Mouse (Mus musculus) myocyte (in vitro differentiated cells): ENCODE results near the gene Nisch. TPM values are rescaled to one million over a fixed set of nuclear protein-coding genes. Genes with fewer than 3 reads are reported as not detected.

ENCODE experiments used
- H3K27me3 ChIP-seq: one replicate; pipeline ENCODE4 v1.6.1; 2011; ENCODE audit not compliant: control insufficient read depth, insufficient read depth, insufficient read length
- H3K36me3 ChIP-seq: one replicate; pipeline ENCODE4 v1.6.1; 2011; ENCODE audit not compliant: control insufficient read depth, insufficient read depth
- H3K4me2 ChIP-seq: one replicate; pipeline ENCODE4 v1.6.1; 2011; ENCODE audit warnings: low read depth, control low read depth
- H3K4me3 ChIP-seq: one replicate; pipeline ENCODE4 v1.5.1; 2011; ENCODE audit warnings: mild to moderate bottlenecking, control low read depth, moderate library complexity
- H3K79me2 ChIP-seq: one replicate; pipeline ENCODE4 v1.6.1; 2011; ENCODE audit not compliant: control insufficient read depth, insufficient read depth
- H3ac ChIP-seq: one replicate; pipeline ENCODE4 v1.6.1; 2011; ENCODE audit not compliant: control insufficient read depth, insufficient read length
- CEBPB ChIP-seq: IDR thresholded peaks from 2 replicates; pipeline ENCODE4 v1.6.1; 2011; ENCODE audit warnings: mild to moderate bottlenecking, moderate library complexity; ENCODE audit not compliant: poor library complexity, insufficient read depth, severe bottlenecking
- E2F4 ChIP-seq: IDR thresholded peaks from one replicate; pipeline ENCODE4 v1.6.1; 2011; ENCODE audit warnings: mild to moderate bottlenecking, control low read depth, moderate library complexity; ENCODE audit not compliant: insufficient read depth
- MAX ChIP-seq: IDR thresholded peaks from one replicate; pipeline ENCODE4 v1.6.1; 2011; ENCODE audit warnings: low read depth, mild to moderate bottlenecking, control low read depth
- MYOD1 ChIP-seq, 3 experiments: IDR thresholded peaks; one replicate each; pipeline ENCODE4 v1.6.1; 2011; ENCODE audit warnings: control low read depth in 2 of 3, low read depth in 2 of 3, mild to moderate bottlenecking in 2 of 3, moderate library complexity in 1 of 3; ENCODE audit not compliant: insufficient read length in 2 of 3, control insufficient read depth in 1 of 3
- MYOG ChIP-seq, 3 experiments: IDR thresholded peaks; one replicate each; pipeline ENCODE4 v1.6.1; 2011; ENCODE audit warnings: control low read depth in 2 of 3, low read depth in 2 of 3, mild to moderate bottlenecking in 2 of 3; ENCODE audit not compliant: insufficient read length in 2 of 3, control insufficient read depth in 1 of 3, insufficient read depth in 1 of 3
- POLR2A ChIP-seq: IDR thresholded peaks from one replicate; pipeline ENCODE4 v1.6.1; 2011; ENCODE audit warnings: low read depth, mild to moderate bottlenecking, control low read depth, moderate library complexity; ENCODE audit not compliant: insufficient read length
- POLR2AphosphoS2 ChIP-seq: IDR thresholded peaks from one replicate; pipeline ENCODE4 v1.6.1; 2011; ENCODE audit warnings: low read depth, control low read depth; ENCODE audit not compliant: insufficient read length
- REST ChIP-seq: IDR thresholded peaks from one replicate; pipeline ENCODE4 v1.6.1; 2011; ENCODE audit warnings: mild to moderate bottlenecking, control low read depth, moderate library complexity; ENCODE audit not compliant: insufficient read depth, insufficient read length
- SRF ChIP-seq: IDR thresholded peaks from one replicate; pipeline ENCODE4 v1.6.1; 2011; ENCODE audit warnings: low read depth; ENCODE audit not compliant: control insufficient read depth, insufficient read length
- TCF12 ChIP-seq: IDR thresholded peaks from one replicate; pipeline ENCODE4 v1.6.1; 2011; ENCODE audit warnings: mild to moderate bottlenecking, control low read depth; ENCODE audit not compliant: poor library complexity, insufficient read depth, severe bottlenecking
- TCF3 ChIP-seq: IDR thresholded peaks from one replicate; pipeline ENCODE4 v1.6.1; 2011; ENCODE audit warnings: low read depth, control low read depth; ENCODE audit not compliant: insufficient read length
- USF1 ChIP-seq: IDR thresholded peaks from one replicate; pipeline ENCODE4 v1.6.1; 2011; ENCODE audit warnings: low read depth, mild to moderate bottlenecking, control low read depth, moderate library complexity
- polyA plus RNA-seq: library from polyadenylated mRNA; unstranded; fragments of >200 nt; fragmentation: generic; extraction: Trizol; gene quantifications from one replicate; pipeline ENCODE4 v1.2.1, GENCODE M21; 2012; ENCODE audit warnings: missing spikeins

Gene Nisch
- polyA plus RNA-seq, 1 experiment = 266 TPM

DNA sequence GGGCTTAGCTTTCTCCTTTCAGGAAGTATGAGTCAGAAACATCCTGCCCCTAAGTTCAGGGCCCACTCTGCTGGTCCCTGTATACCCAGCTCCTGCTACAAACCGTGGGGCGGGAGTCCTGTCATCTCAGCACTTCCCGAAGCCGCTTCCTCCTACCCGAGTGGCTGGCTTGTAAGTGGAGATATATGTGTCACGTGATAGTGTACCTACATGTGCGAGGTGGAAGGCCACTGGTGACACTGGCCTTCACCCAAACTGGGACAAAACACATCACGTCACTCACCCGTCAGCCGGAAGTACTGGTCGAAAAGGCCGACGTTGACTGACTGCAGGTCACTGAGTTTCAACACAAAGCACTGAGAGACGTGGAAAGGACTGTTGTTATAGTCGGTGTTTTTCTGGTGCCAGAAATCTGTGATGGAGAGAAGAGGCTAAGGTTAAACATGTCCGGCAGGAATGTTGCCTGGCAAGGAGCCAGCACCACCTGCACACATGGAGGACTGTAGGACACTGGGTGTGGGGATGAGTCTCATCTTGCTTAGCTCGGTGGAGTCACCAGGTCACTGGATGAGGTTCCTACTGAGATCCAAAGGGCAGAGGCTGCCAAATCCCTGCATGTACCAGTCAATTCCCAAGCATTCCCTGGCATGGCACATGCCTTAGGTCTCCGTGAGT lies 43.8 kb downstream of the Nisch start:
- Histone ChIP-seq H3K4me3 (no peak overlapping the region), H3K36me3 (peaks cover 48% of the 10 kb centered on the region), H3K4me2 (no peak overlapping the region), H3K27me3 (no peaks in the 10 kb centered on the region), H3K79me2 (no peaks in the 10 kb centered on the region), H3ac (no peak overlapping the region)
- TF ChIP-seq CEBPB (no peak), SRF (no peak), POLR2A (peak; percentile 23)

DNA sequence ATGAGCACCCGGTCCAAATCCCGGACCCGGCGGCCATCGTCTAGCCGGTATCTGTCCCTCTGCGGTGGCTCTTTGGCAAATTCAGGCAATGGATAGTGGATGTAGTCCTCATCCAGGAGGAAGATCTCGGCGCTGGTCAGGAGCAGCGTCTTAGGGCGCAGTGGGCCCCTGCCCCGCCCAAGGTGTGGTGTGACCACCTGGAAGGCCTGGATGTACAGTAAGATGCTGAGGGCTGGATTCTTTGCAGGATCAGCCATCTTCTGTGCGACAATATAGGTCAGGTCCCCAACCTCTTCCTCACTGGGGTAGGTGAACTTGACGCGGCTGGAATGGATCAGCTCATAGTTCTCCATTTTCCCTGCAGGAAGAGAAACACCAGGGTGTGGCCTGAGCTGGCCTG lies 44.9 kb downstream of the Nisch start:
- TF ChIP-seq MAX = no peak
- TF ChIP-seq E2F4 = no peak
- no peak for TF ChIP-seq TCF12
- TF ChIP-seq USF1 = no peak
- TF ChIP-seq MYOG (IDR thresholded peaks at IDR 0.05; ENCODE audit: control insufficient read depth in 1 of 3, insufficient read depth in 1 of 3, insufficient read length in 2 of 3, low read depth in 2 of 3) = no peak
- Histone ChIP-seq H3K79me2 (no peaks in the 10 kb centered on the region), H3ac (no peak overlapping the region), H3K27me3 (no peaks in the 10 kb centered on the region), H3K36me3 (peaks cover 48% of the 10 kb centered on the region), H3K4me2 (no peak overlapping the region), H3K4me3 (no peak overlapping the region)

DNA sequence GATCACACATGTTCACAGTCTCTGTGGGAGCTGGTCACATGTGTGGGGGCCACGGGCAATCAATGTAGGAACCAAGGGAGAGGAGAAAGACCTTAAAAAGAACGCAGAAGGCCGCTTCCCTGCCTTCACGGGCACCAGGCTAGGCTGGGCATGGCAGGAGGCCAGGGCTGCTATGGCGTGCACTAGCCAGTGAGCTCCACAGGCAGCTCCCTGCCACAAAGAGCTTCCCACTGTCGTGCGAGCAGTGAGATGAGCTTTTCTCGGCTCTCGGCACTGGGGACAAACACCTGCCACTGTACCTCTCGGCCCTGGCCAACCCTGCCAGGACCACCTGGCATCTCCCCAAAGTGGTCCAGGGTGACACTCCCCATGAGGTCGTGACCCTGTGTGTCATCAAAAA lies 45.4 kb downstream of the Nisch start:
- Histone ChIP-seq H3K4me3 (no peak overlapping the region), H3K79me2 (no peaks in the 10 kb centered on the region), H3K36me3 (peaks cover 48% of the 10 kb centered on the region), H3ac (no peak overlapping the region), H3K27me3 (no peaks in the 10 kb centered on the region), H3K4me2 (no peak overlapping the region)
- TF ChIP-seq POLR2A (peak; percentile 25), USF1 (no peak), SRF (no peak)

GRCm38 (mm10) chr14:31170963-31171362 lies 45.8 kb downstream of the Nisch start:
- peaks cover 48% of the 10 kb centered on the region for H3K36me3 ChIP-seq
- TF ChIP-seq USF1 = no peak
- no peak for TF ChIP-seq MAX
- TF ChIP-seq MYOG (IDR thresholded peaks at IDR 0.05; ENCODE audit: control insufficient read depth in 1 of 3, insufficient read depth in 1 of 3, insufficient read length in 2 of 3, low read depth in 2 of 3) = no peak
- TF ChIP-seq SRF = no peak
- no peak for TF ChIP-seq TCF12
- TF ChIP-seq E2F4 = no peak
- no peak for TF ChIP-seq CEBPB
- no peak for TF ChIP-seq POLR2A
- no peak for TF ChIP-seq POLR2AphosphoS2
- TF ChIP-seq MYOD1 (IDR thresholded peaks at IDR 0.05; ENCODE audit: control insufficient read depth in 1 of 3, insufficient read length in 2 of 3, low read depth in 2 of 3) = no peak
- no peak for TF ChIP-seq TCF3
- TF ChIP-seq REST = no peak
- no peaks in the 10 kb centered on the region for H3K27me3 ChIP-seq
- H3K79me2 ChIP-seq = no peaks in the 10 kb centered on the region
- no peak overlapping the region for H3K4me3 ChIP-seq
- no peak overlapping the region for H3K4me2 ChIP-seq
- H3ac ChIP-seq = no peak overlapping the region

DNA sequence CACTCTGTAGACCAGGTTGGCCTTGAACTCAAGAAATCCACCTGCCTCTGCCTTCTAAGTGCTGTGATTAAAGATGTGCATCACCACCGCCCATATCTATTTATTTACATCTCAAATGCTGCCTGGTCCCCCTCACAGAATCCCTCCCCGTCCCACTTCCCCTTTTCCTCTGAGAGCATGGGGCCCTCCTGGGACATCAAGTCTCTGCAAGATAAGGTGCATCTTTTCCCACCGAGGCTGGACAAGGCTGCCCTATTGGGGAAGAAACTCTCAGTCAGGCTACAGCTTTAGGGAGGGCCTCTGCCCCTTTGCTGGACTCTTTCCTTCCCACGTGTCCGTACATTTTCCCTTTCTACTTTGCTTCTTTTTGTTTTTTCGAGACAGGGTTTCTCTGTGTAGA lies 47.2 kb downstream of the Nisch start:
- no peak overlapping the region for H3ac ChIP-seq
- no peak overlapping the region for H3K4me2 ChIP-seq
- peak; percentile 55 for TF ChIP-seq POLR2AphosphoS2
- no peak for TF ChIP-seq CEBPB
- no peak for TF ChIP-seq TCF12
- no peak for TF ChIP-seq REST
- H3K4me3 ChIP-seq = no peak overlapping the region
- peaks cover 38% of the 10 kb centered on the region for H3K36me3 ChIP-seq
- no peaks in the 10 kb centered on the region for H3K79me2 ChIP-seq
- no peaks in the 10 kb centered on the region for H3K27me3 ChIP-seq

GRCm38 (mm10) chr14:31168425-31168824 lies 48.3 kb downstream of the Nisch start, which contains the start of gene Stab1:
TSS of gene Stab1 (minus strand) at chr14:31168641.
- H3K4me2 ChIP-seq = no peak within 1 kb of the TSS
- H3K79me2 ChIP-seq = no peaks in the 10 kb centered on the region
- H3K4me3 ChIP-seq = no peak within 1 kb of the TSS
- H3K36me3 ChIP-seq = peaks cover 30% of the 10 kb centered on the region
- H3K27me3 ChIP-seq = no peaks in the 10 kb centered on the region
- no peak within 1 kb of the TSS for H3ac ChIP-seq
- TF ChIP-seq POLR2A = no peak
- TF ChIP-seq USF1 = no peak
- TF ChIP-seq MYOD1 (IDR thresholded peaks at IDR 0.05; ENCODE audit: control insufficient read depth in 1 of 3, insufficient read length in 2 of 3, low read depth in 2 of 3) = no peak
- no peak for TF ChIP-seq POLR2AphosphoS2
- no peak for TF ChIP-seq REST
- no peak for TF ChIP-seq MAX
- TF ChIP-seq TCF12 = no peak
- TF ChIP-seq SRF = no peak
- no peak for TF ChIP-seq CEBPB
- no peak for TF ChIP-seq MYOG (IDR thresholded peaks at IDR 0.05; ENCODE audit: control insufficient read depth in 1 of 3, insufficient read depth in 1 of 3, insufficient read length in 2 of 3, low read depth in 2 of 3)
- no peak for TF ChIP-seq E2F4
- no peak for TF ChIP-seq TCF3
